Mouse (Mus musculus) heart, embryonic 11.5 days (tissue): ENCODE results near the gene Cdhr2. TPM values are rescaled to one million over a fixed set of nuclear protein-coding genes. Genes with fewer than 3 reads are reported as not detected.

ENCODE experiments used
- ATAC-seq: fragments of 200-750 bp; cut with Nextera tagmentation; replicated peaks from 2 replicates; pipeline ENCODE4 v1.8.0; 2017; ENCODE audit warnings: moderate library complexity; ENCODE audit not compliant: insufficient number of reproducible peaks, low FRiP score, low TSS enrichment
- H3K27ac ChIP-seq: fragments of 300-500 bp; sonication (generic); 2 replicates; pipeline ENCODE4 v1.5.1; 2014; ENCODE audit warnings: mild to moderate bottlenecking, low read depth, low read length
- H3K27me3 ChIP-seq: fragments of 300-500 bp; sonication (generic); 2 replicates; pipeline ENCODE4 v1.6.1; 2014; ENCODE audit warnings: mild to moderate bottlenecking, low read length, mixed read lengths; ENCODE audit not compliant: control insufficient read depth, insufficient read depth
- H3K36me3 ChIP-seq: fragments of 300-500 bp; sonication (generic); 2 replicates; pipeline ENCODE4 v1.6.1; 2014; ENCODE audit warnings: mild to moderate bottlenecking, low read length, moderate library complexity, mixed read lengths; ENCODE audit not compliant: control insufficient read depth, insufficient read depth
- H3K4me1 ChIP-seq: fragments of 300-500 bp; sonication (generic); 2 replicates; pipeline ENCODE4 v1.6.1; 2014; ENCODE audit warnings: low read length; ENCODE audit not compliant: control insufficient read depth, insufficient read depth
- H3K4me2 ChIP-seq: fragments of 300-500 bp; sonication (generic); 2 replicates; pipeline ENCODE4 v1.6.1; 2014; ENCODE audit warnings: mild to moderate bottlenecking, moderate library complexity
- H3K4me3 ChIP-seq: fragments of 300-500 bp; sonication (generic); 2 replicates; pipeline ENCODE4 v1.5.1; 2014; ENCODE audit warnings: low read depth, low read length
- H3K9ac ChIP-seq: fragments of 300-500 bp; sonication (generic); 2 replicates; pipeline ENCODE4 v1.6.1; 2014; ENCODE audit warnings: mild to moderate bottlenecking, low read depth, low read length, moderate library complexity
- H3K9me3 ChIP-seq: fragments of 300-500 bp; sonication (generic); replicated peaks from 2 replicates; pipeline ENCODE4 v1.6.1; 2016; ENCODE audit warnings: low read length; ENCODE audit not compliant: control insufficient read depth
- WGBS: fragments of 180-500 bp; shearing (Covaris S2); extraction: QIAGEN DNeasy Blood & Tissue Kit; methylation state at CpG from one replicate; pipeline ENCODE4 v1.1.7; 2014; ENCODE audit not compliant: insufficient replicate concordance; 5-methylcytosine and 5-hydroxymethylcytosine counted together
- polyA plus RNA-seq: library from polyadenylated mRNA; unstranded; fragments of >200 nt; fragmentation: Nextera tagmentation; extraction: Ambion mirVana; gene quantifications from 2 replicates; pipeline ENCODE4 v1.2.1, GENCODE M21; 2014

The Cdhr2 gene
- polyA plus RNA-seq, 1 experiment from 2014 or later, result 0.04 TPM

GRCm38 (mm10) chr13:54737488-54738212, 36.4 kb downstream of the Cdhr2 start:
- ATAC-seq, result 0 out of 2 replicates have a peak, but pooled peaks have one; percentile 25
- no peak overlapping the region for H3K27ac ChIP-seq
- peaks cover 60% of the 10 kb centered on the region for H3K27me3 ChIP-seq
- peak overlapping the region; percentile 43; the same call in 1 of the 2 replicates for H3K9ac ChIP-seq
- H3K4me3 ChIP-seq, result peak overlapping the region; percentile 43
- H3K4me2 ChIP-seq, result peak overlapping the region; percentile 74
- no peaks in the 10 kb centered on the region for H3K9me3 ChIP-seq
- WGBS, result 1% methylated on average over 62 of the region's 87 CpGs
- H3K4me1 ChIP-seq, result peaks cover 5% of the 10 kb centered on the region; the same call in 1 of the 2 replicates
- H3K36me3 ChIP-seq, result no peaks in the 10 kb centered on the region

GRCm38 (mm10) chr13:54738213-54738601, 36.9 kb downstream of the Cdhr2 start:
- WGBS, result 2% methylated on average over 34 of the region's 34 CpGs
- H3K4me3 ChIP-seq, result peak overlapping the region; percentile 43
- H3K9me3 ChIP-seq, result no peaks in the 10 kb centered on the region
- peak overlapping the region; percentile 43; the same call in 1 of the 2 replicates for H3K9ac ChIP-seq
- H3K36me3 ChIP-seq, result no peaks in the 10 kb centered on the region
- H3K27me3 ChIP-seq, result peaks cover 62% of the 10 kb centered on the region
- H3K4me1 ChIP-seq, result peaks cover 5% of the 10 kb centered on the region; the same call in 1 of the 2 replicates
- no peak for ATAC-seq
- H3K4me2 ChIP-seq, result peak overlapping the region; percentile 74
- no peak overlapping the region for H3K27ac ChIP-seq

- no peaks in the 10 kb centered on the region for H3K36me3 ChIP-seq
- WGBS, result 25% methylated on average over 6 of the region's 6 CpGs
- H3K27ac ChIP-seq, result no peak overlapping the region
- H3K9ac ChIP-seq, result no peak overlapping the region
- ATAC-seq, result no peak
- peaks cover 49% of the 10 kb centered on the region for H3K27me3 ChIP-seq
- H3K4me3 ChIP-seq, result no peak overlapping the region
- no peaks in the 10 kb centered on the region for H3K9me3 ChIP-seq
- H3K4me2 ChIP-seq, result no peak overlapping the region
- H3K4me1 ChIP-seq, result peaks cover 6% of the 10 kb centered on the region; the same call in 1 of the 2 replicates
These were observed 44.8 kb downstream of the Cdhr2 start for GRCm38 (mm10) chr13:54746110-54746509.

GRCm38 (mm10) chr13:54746896-54747295, 45.6 kb downstream of the Cdhr2 start:
- no peak overlapping the region for H3K4me3 ChIP-seq
- no peak for ATAC-seq
- H3K9ac ChIP-seq, result no peak overlapping the region
- no peaks in the 10 kb centered on the region for H3K9me3 ChIP-seq
- H3K4me2 ChIP-seq, result no peak overlapping the region
- WGBS, result 33% methylated on average over 10 of the region's 10 CpGs
- no peak overlapping the region for H3K27ac ChIP-seq
- H3K36me3 ChIP-seq, result no peaks in the 10 kb centered on the region
- H3K27me3 ChIP-seq, result peaks cover 51% of the 10 kb centered on the region
- H3K4me1 ChIP-seq, result peaks cover 6% of the 10 kb centered on the region; the same call in 1 of the 2 replicates

GRCm38 (mm10) chr13:54748190-54748589, 46.9 kb downstream of the Cdhr2 start:
- H3K36me3 ChIP-seq, result no peaks in the 10 kb centered on the region
- no peak overlapping the region for H3K4me3 ChIP-seq
- ATAC-seq, result no peak
- H3K4me1 ChIP-seq, result peaks cover 6% of the 10 kb centered on the region; the same call in 1 of the 2 replicates
- H3K9ac ChIP-seq, result no peak overlapping the region
- H3K9me3 ChIP-seq, result no peaks in the 10 kb centered on the region
- no peak overlapping the region for H3K27ac ChIP-seq
- H3K4me2 ChIP-seq, result no peak overlapping the region
- H3K27me3 ChIP-seq, result peaks cover 55% of the 10 kb centered on the region
- 77% methylated on average over 8 of the region's 8 CpGs for WGBS

- Histone ChIP-seq H3K9me3 (no peaks in the 10 kb centered on the region), H3K4me1 (peaks cover 6% of the 10 kb centered on the region; the same call in 1 of the 2 replicates), H3K36me3 (no peaks in the 10 kb centered on the region), H3K27ac (no peak overlapping the region), H3K4me2 (no peak overlapping the region), H3K27me3 (peaks cover 55% of the 10 kb centered on the region), H3K4me3 (no peak overlapping the region; the same call in 1 of the 2 replicates), H3K9ac (no peak overlapping the region)
- WGBS, result 51% methylated on average over 10 of the region's 10 CpGs
- ATAC-seq, result no peak
These were observed 47.4 kb downstream of the Cdhr2 start for GRCm38 (mm10) chr13:54748721-54749060.

GRCm38 (mm10) chr13:54749061-54749863, 48.0 kb downstream of the Cdhr2 start:
- Histone ChIP-seq H3K4me2 (peak overlapping the region; percentile 90), H3K4me1 (peaks cover 6% of the 10 kb centered on the region; the same call in 1 of the 2 replicates), H3K4me3 (peak overlapping the region; percentile 54), H3K27me3 (peaks cover 52% of the 10 kb centered on the region), H3K27ac (no peak overlapping the region), H3K36me3 (no peaks in the 10 kb centered on the region), H3K9me3 (no peaks in the 10 kb centered on the region), H3K9ac (no peak overlapping the region)
- 4% methylated on average over 39 of the region's 100 CpGs for WGBS
- peak; percentile 68 for ATAC-seq

- Histone ChIP-seq H3K27ac (no peak within 1 kb of the TSS), H3K9me3 (no peaks in the 10 kb centered on the region), H3K4me1 (peaks cover 6% of the 10 kb centered on the region; the same call in 1 of the 2 replicates), H3K36me3 (no peaks in the 10 kb centered on the region), H3K4me3 (peak within 1 kb of the TSS; percentile 54), H3K27me3 (peaks cover 48% of the 10 kb centered on the region), H3K4me2 (peak within 1 kb of the TSS; percentile 90), H3K9ac (no peak within 1 kb of the TSS)
- 3% methylated on average over 29 of the region's 29 CpGs for WGBS
- no peak for ATAC-seq
These were observed 48.7 kb downstream of the Cdhr2 start, which contains the start of gene Gprin1 for GRCm38 (mm10) chr13:54749864-54750411. Gene Gprin1 (minus strand): TSS chr13:54749874.
